Mouse (Mus musculus): Measurements from ENCODE around the gene Laptm5.

GRCm38 (mm10) chr4:130900746-130901145 is 12.2 kb upstream of the Laptm5 start:
- TF ChIP-seq CTCF (IDR thresholded peaks at IDR 0.05; ENCODE audit: low read depth) (no peak), EP300 (optimal IDR thresholded peaks at IDR 0.05) (no peak)
